ENCODE assay signal across 15 mouse cellular contexts in the genomic region with DNA sequence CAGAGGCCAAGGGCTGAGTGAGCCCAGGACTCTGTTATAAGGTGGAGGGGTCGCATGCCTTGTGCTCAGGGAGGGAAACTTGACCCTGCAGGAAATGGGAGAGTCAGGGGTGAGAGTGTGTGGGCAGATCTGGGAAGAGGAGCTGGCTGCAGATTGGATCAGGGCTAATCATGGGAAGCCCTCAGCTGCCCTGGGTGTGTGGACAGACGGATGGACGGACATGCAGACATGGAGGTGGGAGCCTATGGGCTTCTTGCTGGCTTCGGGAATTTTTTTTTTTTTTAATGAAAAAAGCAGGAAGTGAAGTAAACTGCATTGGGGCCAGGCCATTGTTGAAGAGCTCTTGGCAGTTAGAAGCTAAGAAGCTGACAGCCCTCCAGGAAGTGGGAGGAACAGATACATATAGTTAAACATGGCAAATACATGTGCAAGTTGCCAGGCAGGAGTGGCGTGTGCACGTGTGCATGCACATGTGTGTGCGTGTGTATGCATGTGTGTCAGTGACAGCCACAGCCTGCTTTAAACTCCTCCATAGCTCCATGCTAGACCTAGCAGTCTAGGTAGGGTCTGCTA. TPM values are rescaled to one million over a fixed set of nuclear protein-coding genes. Genes with fewer than 3 reads are reported as not detected.
A peak's percentile ranks its signal among the peaks of the same experiment; 100 is the strongest.
DNase-seq lines count a peak whose midpoint lies in the region; ATAC-seq and TF ChIP-seq lines count a peak whose summit lies in the region.
"Had no signal": no experiment of that assay in that cellular context is flagged by ENCODE, and none has a peak within 500 bp of the region (broad histone marks: within the 10 kb centered on the region; RNA-seq: fewer than 3 reads in every experiment).

No protein-coding gene starts in this region.

- no peak for TF ChIP-seq EP300 in stomach, postnatal 0 days (optimal IDR thresholded peaks at IDR 0.05)

- peak overlapping the region; percentile 23; the same call in 1 of the 2 replicates for H3K27ac ChIP-seq in intestine, embryonic 15.5 days
- no peak overlapping the region for H3K27ac ChIP-seq in intestine, postnatal 0 days (ENCODE audit: low read depth, low read length)
- H3K27ac ChIP-seq in midbrain, embryonic 13.5 days: no peak overlapping the region
- H3K27ac ChIP-seq in midbrain, embryonic 16.5 days (ENCODE audit: low read length): no peak overlapping the region
- peak overlapping the region; percentile 75 for H3K27ac ChIP-seq in heart, embryonic 16.5 days (ENCODE audit: low read length)
- 0 out of 2 replicates have a peak overlapping the region, but pooled peaks have one; percentile 18 for H3K27ac ChIP-seq in stomach, postnatal 0 days (replicated peaks)
- H3K27ac ChIP-seq: embryonic facial prominence, embryonic 12.5 days; neural tube, embryonic 13.5 days had no signal

- H3K9me3 ChIP-seq in intestine, embryonic 15.5 days: no peaks in the 10 kb centered on the region
- H3K9me3 ChIP-seq in intestine, postnatal 0 days (ENCODE audit: control insufficient read depth): no peaks in the 10 kb centered on the region
- no peaks in the 10 kb centered on the region for H3K9me3 ChIP-seq in midbrain, embryonic 13.5 days
- H3K9me3 ChIP-seq in midbrain, embryonic 16.5 days (replicated peaks; ENCODE audit: control insufficient read depth, low read length, poor library complexity, severe bottlenecking): no peaks in the 10 kb centered on the region
- H3K9me3 ChIP-seq in heart, embryonic 16.5 days (replicated peaks; ENCODE audit: control insufficient read depth, low read length): no peaks in the 10 kb centered on the region
- H3K9me3 ChIP-seq in stomach, postnatal 0 days (ENCODE audit: control insufficient read depth, low read length): no peaks in the 10 kb centered on the region
- H3K9me3 ChIP-seq: embryonic facial prominence, embryonic 12.5 days; G1E; neural tube, embryonic 13.5 days had no signal

- no peak overlapping the region for H3K4me2 ChIP-seq in intestine, embryonic 15.5 days (replicated peaks)
- H3K4me2 ChIP-seq in intestine, postnatal 0 days (replicated peaks; ENCODE audit: low read depth): no peak overlapping the region
- no peak overlapping the region for H3K4me2 ChIP-seq in midbrain, embryonic 13.5 days (replicated peaks)
- no peak overlapping the region for H3K4me2 ChIP-seq in midbrain, embryonic 16.5 days (ENCODE audit: low read length)
- peak overlapping the region; percentile 29; the same call in 1 of the 2 replicates for H3K4me2 ChIP-seq in heart, embryonic 16.5 days (ENCODE audit: low read depth, low read length)
- no peak overlapping the region for H3K4me2 ChIP-seq in stomach, postnatal 0 days (replicated peaks; ENCODE audit: low read depth)
- H3K4me2 ChIP-seq: embryonic facial prominence, embryonic 12.5 days; neural tube, embryonic 13.5 days had no signal

- no peak for TF ChIP-seq CTCF in intestine, postnatal 0 days (IDR thresholded peaks at IDR 0.05; ENCODE audit: low read depth)
- TF ChIP-seq CTCF in stomach, postnatal 0 days (IDR thresholded peaks at IDR 0.05; ENCODE audit: low read depth): no peak

- 66% methylated on average over 7 of the region's 7 CpGs for WGBS in intestine, embryonic 15.5 days
- WGBS in intestine, postnatal 0 days: 72% methylated on average over 7 of the region's 7 CpGs
- 92% methylated on average over 7 of the region's 7 CpGs for WGBS in midbrain, embryonic 13.5 days
- 89% methylated on average over 7 of the region's 7 CpGs for WGBS in midbrain, embryonic 16.5 days
- WGBS in heart, embryonic 16.5 days: 60% methylated on average over 7 of the region's 7 CpGs
- 73% methylated on average over 7 of the region's 7 CpGs for WGBS in stomach, postnatal 0 days

- H3K4me3 ChIP-seq in intestine, embryonic 15.5 days (replicated peaks): no peak overlapping the region
- no peak overlapping the region for H3K4me3 ChIP-seq in intestine, postnatal 0 days (ENCODE audit: low read depth, low read length)
- H3K4me3 ChIP-seq in midbrain, embryonic 13.5 days (replicated peaks): no peak overlapping the region
- H3K4me3 ChIP-seq in midbrain, embryonic 16.5 days (ENCODE audit: low read depth, low read length): no peak overlapping the region
- H3K4me3 ChIP-seq in heart, embryonic 16.5 days (ENCODE audit: low read length): no peak overlapping the region
- no peak overlapping the region for H3K4me3 ChIP-seq in stomach, postnatal 0 days (ENCODE audit: low read depth, low read length)
- H3K4me3 ChIP-seq: embryonic facial prominence, embryonic 12.5 days; neural tube, embryonic 13.5 days had no signal

- peaks cover 4% of the 10 kb centered on the region; the same call in 1 of the 2 replicates for H3K4me1 ChIP-seq in intestine, embryonic 15.5 days (replicated peaks)
- no peaks in the 10 kb centered on the region for H3K4me1 ChIP-seq in intestine, postnatal 0 days (replicated peaks; ENCODE audit: control insufficient read depth, insufficient read depth, low read length)
- peaks cover 18% of the 10 kb centered on the region for H3K4me1 ChIP-seq in midbrain, embryonic 13.5 days (replicated peaks)
- H3K4me1 ChIP-seq in midbrain, embryonic 16.5 days (ENCODE audit: control insufficient read depth, insufficient read depth, low read length): no peaks in the 10 kb centered on the region; the same call in 1 of the 2 replicates
- H3K4me1 ChIP-seq in heart, embryonic 16.5 days (ENCODE audit: control insufficient read depth, insufficient read depth, low read length): peaks cover 26% of the 10 kb centered on the region
- no peaks in the 10 kb centered on the region; the same call in 1 of the 2 replicates for H3K4me1 ChIP-seq in stomach, postnatal 0 days (replicated peaks; ENCODE audit: control insufficient read depth, insufficient read depth)

- peaks cover 12% of the 10 kb centered on the region for H3K36me3 ChIP-seq in intestine, embryonic 15.5 days
- H3K36me3 ChIP-seq in intestine, postnatal 0 days (ENCODE audit: control insufficient read depth, insufficient read depth): peaks cover 36% of the 10 kb centered on the region
- peaks cover 9% of the 10 kb centered on the region; the same call in 1 of the 2 replicates for H3K36me3 ChIP-seq in midbrain, embryonic 13.5 days
- H3K36me3 ChIP-seq in midbrain, embryonic 16.5 days (ENCODE audit: control insufficient read depth, insufficient read depth, low read length): 0 out of 2 replicates have a peak, but pooled peaks cover 5% of the 10 kb centered on the region
- peaks cover 18% of the 10 kb centered on the region for H3K36me3 ChIP-seq in heart, embryonic 16.5 days (ENCODE audit: control insufficient read depth, insufficient read depth)
- H3K36me3 ChIP-seq in stomach, postnatal 0 days (ENCODE audit: control insufficient read depth, insufficient read depth, low read length): peaks cover 16% of the 10 kb centered on the region; the same call in 1 of the 2 replicates

- H3K9ac ChIP-seq in intestine, embryonic 15.5 days: no peak overlapping the region
- no peak overlapping the region for H3K9ac ChIP-seq in intestine, postnatal 0 days (ENCODE audit: low read depth, low read length)
- H3K9ac ChIP-seq in midbrain, embryonic 13.5 days (replicated peaks): 0 out of 2 replicates have a peak overlapping the region, but pooled peaks have one; percentile 23
- H3K9ac ChIP-seq in midbrain, embryonic 16.5 days (ENCODE audit: low read depth, low read length): no peak overlapping the region
- no peak overlapping the region for H3K9ac ChIP-seq in heart, embryonic 16.5 days (ENCODE audit: low read length)
- H3K9ac ChIP-seq in stomach, postnatal 0 days (ENCODE audit: low read length): no peak overlapping the region
- H3K9ac ChIP-seq: embryonic facial prominence, embryonic 12.5 days; neural tube, embryonic 13.5 days had no signal

- no peak for DNase-seq in stomach, postnatal 0 days (ENCODE audit: low spot score)
- no peak for DNase-seq in right cerebral cortex, postnatal 36 days (ENCODE audit: low spot score in 2 of 2)
- DNase-seq: adrenal gland, adult 8-10 months; cerebellum, adult 11 months; right cerebral cortex, postnatal 4 days; thymus, postnatal 25 days had no signal

- H3K27me3 ChIP-seq in intestine, embryonic 15.5 days (replicated peaks): no peaks in the 10 kb centered on the region
- H3K27me3 ChIP-seq in intestine, postnatal 0 days (replicated peaks; ENCODE audit: control insufficient read depth, insufficient read depth, low read length): no peaks in the 10 kb centered on the region
- H3K27me3 ChIP-seq in midbrain, embryonic 13.5 days: peaks cover 3% of the 10 kb centered on the region; the same call in 1 of the 2 replicates
- H3K27me3 ChIP-seq in midbrain, embryonic 16.5 days (ENCODE audit: control insufficient read depth, insufficient read depth, low read depth, low read length): no peaks in the 10 kb centered on the region
- H3K27me3 ChIP-seq in heart, embryonic 16.5 days (ENCODE audit: control insufficient read depth, insufficient read depth, low read length): no peaks in the 10 kb centered on the region
- no peaks in the 10 kb centered on the region for H3K27me3 ChIP-seq in stomach, postnatal 0 days (ENCODE audit: control insufficient read depth, insufficient read depth, low read length)
- H3K27me3 ChIP-seq: embryonic facial prominence, embryonic 12.5 days; neural tube, embryonic 13.5 days had no signal

- ATAC-seq in intestine, embryonic 15.5 days: no peak
- no peak for ATAC-seq in intestine, postnatal 0 days
- ATAC-seq in midbrain, embryonic 13.5 days: no peak
- no peak for ATAC-seq in midbrain, embryonic 16.5 days
- ATAC-seq in heart, embryonic 16.5 days (replicated peaks; ENCODE audit: extremely low read depth, insufficient read depth, low FRiP score): no peak
- ATAC-seq in stomach, postnatal 0 days (ENCODE audit: low FRiP score, low TSS enrichment): no peak
- ATAC-seq: inflammation-experienced regulatory T-cells, adult 6 months had no signal

RNA-seq across cellular contexts. Expression of a gene that starts 14.6 kb away (rescaled TPM):
- 1.4 and 1.5 TPM in 2 replicates for polyA plus RNA-seq in intestine, embryonic 15.5 days (2015; fragmentation: Nextera tagmentation; extraction: Ambion mirVana)
- 0.82 and 1.2 TPM in 2 replicates for polyA plus RNA-seq in intestine, postnatal 0 days (2015; fragmentation: Nextera tagmentation; extraction: Ambion mirVana)
- 0.87 and 0.97 TPM in 2 replicates for polyA plus RNA-seq in midbrain, embryonic 13.5 days (2015; fragmentation: Nextera tagmentation; extraction: Ambion mirVana)
- 0.37 and 0.83 TPM in 2 replicates for polyA plus RNA-seq in midbrain, embryonic 16.5 days (2015; fragmentation: Nextera tagmentation; extraction: Ambion mirVana)
- polyA plus RNA-seq in heart, embryonic 16.5 days (2015; fragmentation: Nextera tagmentation; extraction: Ambion mirVana): 0.77 and 1.4 TPM in 2 replicates
- polyA plus RNA-seq in stomach, postnatal 0 days (2015; fragmentation: Nextera tagmentation; extraction: Ambion mirVana): 0.49 and 0.96 TPM in 2 replicates
- polyA plus RNA-seq: G1E had no signal

RNA-seq across cellular contexts. Expression of a gene that starts 28.9 kb away (rescaled TPM):
- polyA plus RNA-seq in intestine, embryonic 15.5 days (2015; fragmentation: Nextera tagmentation; extraction: Ambion mirVana): 11.0 and 12.9 TPM in 2 replicates
- 14.0 and 19.6 TPM in 2 replicates for polyA plus RNA-seq in intestine, postnatal 0 days (2015; fragmentation: Nextera tagmentation; extraction: Ambion mirVana)
- 8.4 and 8.5 TPM in 2 replicates for polyA plus RNA-seq in midbrain, embryonic 13.5 days (2015; fragmentation: Nextera tagmentation; extraction: Ambion mirVana)
- 11.8 and 13.1 TPM in 2 replicates for polyA plus RNA-seq in midbrain, embryonic 16.5 days (2015; fragmentation: Nextera tagmentation; extraction: Ambion mirVana)
- polyA plus RNA-seq in heart, embryonic 16.5 days (2015; fragmentation: Nextera tagmentation; extraction: Ambion mirVana): 11.9 and 13.4 TPM in 2 replicates
- 6.4 and 7.5 TPM in 2 replicates for polyA plus RNA-seq in stomach, postnatal 0 days (2015; fragmentation: Nextera tagmentation; extraction: Ambion mirVana)

RNA-seq across cellular contexts. Expression of a gene that starts 51.0 kb away (rescaled TPM):
- polyA plus RNA-seq in intestine, embryonic 15.5 days (2015; fragmentation: Nextera tagmentation; extraction: Ambion mirVana): 29.2 and 30.8 TPM in 2 replicates
- polyA plus RNA-seq in intestine, postnatal 0 days (2015; fragmentation: Nextera tagmentation; extraction: Ambion mirVana): 260 and 264 TPM in 2 replicates
- 0.07 TPM in 1 of 2 replicates, not detected in the other for polyA plus RNA-seq in midbrain, embryonic 13.5 days (2015; fragmentation: Nextera tagmentation; extraction: Ambion mirVana)
- 0.14 and 0.25 TPM in 2 replicates for polyA plus RNA-seq in midbrain, embryonic 16.5 days (2015; fragmentation: Nextera tagmentation; extraction: Ambion mirVana)
- 1.3 and 1.5 TPM in 2 replicates for polyA plus RNA-seq in heart, embryonic 16.5 days (2015; fragmentation: Nextera tagmentation; extraction: Ambion mirVana)
- polyA plus RNA-seq in stomach, postnatal 0 days (2015; fragmentation: Nextera tagmentation; extraction: Ambion mirVana): 13.8 and 14.4 TPM in 2 replicates

RNA-seq across cellular contexts. Expression of a gene that starts 57.5 kb away (rescaled TPM):
- polyA plus RNA-seq in intestine, embryonic 15.5 days (2015; fragmentation: Nextera tagmentation; extraction: Ambion mirVana): 0.30 and 0.42 TPM in 2 replicates
- 8.6 and 11.2 TPM in 2 replicates for polyA plus RNA-seq in intestine, postnatal 0 days (2015; fragmentation: Nextera tagmentation; extraction: Ambion mirVana)
- 0.26 and 0.28 TPM in 2 replicates for polyA plus RNA-seq in midbrain, embryonic 13.5 days (2015; fragmentation: Nextera tagmentation; extraction: Ambion mirVana)
- not detected in 2 replicates for polyA plus RNA-seq in midbrain, embryonic 16.5 days (2015; fragmentation: Nextera tagmentation; extraction: Ambion mirVana)
- 0.14 TPM in 1 of 2 replicates, not detected in the other for polyA plus RNA-seq in heart, embryonic 16.5 days (2015; fragmentation: Nextera tagmentation; extraction: Ambion mirVana)
- polyA plus RNA-seq in stomach, postnatal 0 days (2015; fragmentation: Nextera tagmentation; extraction: Ambion mirVana): 0.52 and 0.87 TPM in 2 replicates
- polyA plus RNA-seq: embryonic facial prominence, embryonic 12.5 days; inflammation-experienced regulatory T-cells, adult 6 months had no signal

Comparison
In these comparisons a context has a peak if more than half of its experiments do, and no peak if none do; other contexts are left out.
1. H3K27ac ChIP-seq: peak in intestine, embryonic 15.5 days (single experiment), heart, embryonic 16.5 days (single experiment) and stomach, postnatal 0 days (single experiment); none in intestine, postnatal 0 days (single experiment), midbrain, embryonic 13.5 days (single experiment) and midbrain, embryonic 16.5 days (single experiment).